Mouse (Mus musculus): ENCODE results near the gene Sertad3. TPM values are rescaled to one million over a fixed set of nuclear protein-coding genes. Genes with fewer than 3 reads are reported as not detected.
"Not testable (repeated sequence)": the region's sequence is repeated elsewhere in the genome, so short reads cannot be mapped to it uniquely, and the experiment has no call there.

Sertad3 gene
- total RNA-seq, 2 experiments from 2014 or later = 56.2 to 57.3 TPM

DNA sequence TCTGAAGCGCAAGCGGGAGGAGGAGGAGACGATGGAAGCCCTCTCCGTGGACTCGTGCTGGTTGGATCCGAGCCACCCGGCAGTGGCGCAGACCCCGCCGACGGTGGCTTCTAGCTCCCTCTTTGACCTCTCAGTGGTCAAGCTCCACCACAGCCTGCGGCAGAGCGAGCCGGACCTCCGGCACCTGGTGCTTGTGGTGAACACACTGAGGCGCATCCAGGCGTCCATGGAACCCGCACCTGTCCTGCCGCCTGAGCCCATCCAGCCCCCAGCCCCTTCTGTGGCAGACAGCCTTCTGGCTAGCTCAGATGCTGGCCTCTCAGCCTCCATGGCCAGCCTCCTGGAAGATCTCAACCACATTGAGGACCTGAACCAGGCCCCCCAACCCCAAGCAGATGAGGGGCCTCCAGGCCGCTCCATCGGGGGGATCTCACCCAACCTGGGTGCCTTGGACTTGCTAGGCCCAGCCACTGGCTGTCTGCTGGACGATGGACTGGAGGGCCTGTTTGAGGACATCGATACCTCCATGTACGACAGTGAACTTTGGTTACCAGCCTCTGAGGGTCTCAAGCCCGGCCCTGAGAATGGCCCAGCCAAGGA, 15.8 kb downstream of the Sertad3 start:
- ATAC-seq (replicated peaks; ENCODE audit: low FRiP score, poor library complexity, severe bottlenecking) = no peak

DNA sequence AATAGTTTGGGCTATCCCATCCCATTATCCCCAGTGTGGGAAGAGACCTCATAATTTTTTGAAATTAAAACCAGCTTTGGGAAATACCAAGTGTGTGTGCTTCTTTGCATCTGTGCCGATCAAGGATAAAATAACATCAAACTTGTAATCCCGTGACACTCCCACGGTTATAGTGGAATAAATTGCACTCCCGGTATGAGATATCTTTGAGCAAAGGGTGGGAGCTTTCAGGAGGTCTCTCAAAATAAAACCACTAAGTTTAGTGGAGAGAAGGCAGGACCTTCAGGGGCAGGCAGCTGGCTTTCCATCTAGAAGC, 16.6 kb downstream of the Sertad3 start:
- no peak for ATAC-seq (replicated peaks; ENCODE audit: low FRiP score, poor library complexity, severe bottlenecking)

DNA sequence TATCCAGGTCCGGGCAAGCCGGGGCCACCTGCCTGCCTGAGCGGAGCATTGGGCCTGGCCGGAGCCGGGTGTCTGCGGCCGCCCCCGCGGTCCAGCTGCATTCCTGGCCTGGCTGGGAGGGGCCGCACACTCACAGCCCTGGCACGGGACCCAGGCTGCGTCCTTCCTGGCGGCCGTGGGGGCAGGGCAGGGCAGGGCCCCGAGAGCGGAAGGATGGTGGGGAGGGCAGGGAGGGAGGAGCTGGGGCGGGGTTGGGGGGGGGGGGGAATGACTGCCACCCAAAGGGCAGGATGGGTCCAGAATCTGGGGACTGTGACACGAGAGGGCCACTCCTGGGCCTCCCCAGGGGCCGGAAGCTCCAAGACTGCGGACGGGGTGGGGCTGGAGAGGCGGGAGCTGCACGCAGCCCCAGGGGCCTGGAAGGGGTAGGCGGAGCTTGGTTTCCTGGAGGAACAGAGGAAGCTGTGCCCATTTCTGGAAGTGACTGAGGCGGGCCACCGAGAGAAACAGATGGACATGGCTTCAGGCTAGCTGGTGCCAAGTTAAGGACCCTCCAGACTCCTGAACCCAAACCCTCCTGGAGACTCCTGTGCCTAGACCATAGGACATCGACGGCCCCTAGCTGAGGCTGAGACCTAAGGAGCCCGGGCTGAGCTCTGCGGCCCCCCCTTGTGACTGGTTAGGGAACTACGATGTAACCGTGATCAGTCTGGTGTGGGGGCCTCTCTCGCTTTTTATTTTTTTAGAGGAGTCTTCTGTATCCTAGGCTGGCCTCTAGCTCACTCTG, 17.2 kb downstream of the Sertad3 start:
- ATAC-seq (replicated peaks; ENCODE audit: low FRiP score, poor library complexity, severe bottlenecking) = peak; percentile 70

DNA sequence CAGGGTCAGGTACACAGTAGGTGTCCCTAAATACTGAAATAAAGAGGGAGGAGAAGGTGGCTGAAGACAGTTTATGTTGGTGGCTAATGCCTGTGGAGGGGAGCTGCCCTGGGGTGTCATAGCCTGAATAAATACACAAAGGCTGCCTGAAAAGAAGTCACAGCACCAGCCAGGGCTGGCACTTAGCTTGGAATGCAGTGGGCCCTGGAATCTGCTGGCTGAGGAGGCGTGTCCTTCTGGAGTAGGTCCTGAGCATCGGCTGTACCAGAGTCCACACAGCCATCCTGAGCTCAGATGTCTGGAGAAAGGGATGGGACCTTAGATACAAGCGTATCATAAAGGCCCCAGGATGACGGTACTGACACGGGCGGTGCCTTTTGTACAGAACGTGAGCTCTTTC, 18.3 kb downstream of the Sertad3 start:
- ATAC-seq (replicated peaks; ENCODE audit: low FRiP score, poor library complexity, severe bottlenecking) = no peak

DNA sequence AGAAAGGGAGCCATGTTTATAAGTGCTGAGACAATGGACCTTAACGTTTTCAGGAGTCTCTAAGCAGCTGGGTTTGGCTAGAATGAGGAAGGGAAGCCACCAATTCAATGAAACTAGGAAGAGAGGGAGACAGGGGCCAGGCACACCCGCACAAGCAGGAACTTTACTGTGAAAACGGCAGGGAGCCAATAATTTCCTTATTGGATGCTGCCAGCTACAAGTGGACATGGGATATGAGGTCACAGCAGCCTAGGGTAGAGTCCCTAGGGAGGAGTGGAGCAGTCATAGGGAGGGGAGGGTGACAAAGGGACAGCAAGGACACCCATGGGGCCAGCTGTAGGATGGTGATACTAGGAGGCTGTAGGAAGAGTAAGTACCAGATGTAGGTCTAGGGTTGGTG, 19.5 kb downstream of the Sertad3 start:
- ATAC-seq (replicated peaks; ENCODE audit: low FRiP score, poor library complexity, severe bottlenecking) = no peak

GRCm38 (mm10) chr7:27493450-27493849, 19.9 kb downstream of the Sertad3 start:
- ATAC-seq (replicated peaks; ENCODE audit: low FRiP score, poor library complexity, severe bottlenecking) = no peak

GRCm38 (mm10) chr7:27494659-27495367, 21.2 kb downstream of the Sertad3 start:
- not testable (repeated sequence) for ATAC-seq (replicated peaks; ENCODE audit: low FRiP score, poor library complexity, severe bottlenecking)

GRCm38 (mm10) chr7:27499036-27499435, 25.5 kb downstream of the Sertad3 start, which contains the start of gene Prx:
Gene Prx (plus strand): TSS chr7:27499324.
- ATAC-seq (replicated peaks; ENCODE audit: low FRiP score, poor library complexity, severe bottlenecking) = no peak

GRCm38 (mm10) chr7:27501620-27502019, 28.1 kb downstream of the Sertad3 start:
- no peak for ATAC-seq (replicated peaks; ENCODE audit: low FRiP score, poor library complexity, severe bottlenecking)

GRCm38 (mm10) chr7:27506765-27507370, 33.3 kb downstream of the Sertad3 start:
- ATAC-seq (replicated peaks; ENCODE audit: low FRiP score, poor library complexity, severe bottlenecking) = no peak

- ATAC-seq (replicated peaks; ENCODE audit: low FRiP score, poor library complexity, severe bottlenecking) = peak; percentile 91
Observed at GRCm38 (mm10) chr7:27507711-27508647, 34.4 kb downstream of the Sertad3 start.

DNA sequence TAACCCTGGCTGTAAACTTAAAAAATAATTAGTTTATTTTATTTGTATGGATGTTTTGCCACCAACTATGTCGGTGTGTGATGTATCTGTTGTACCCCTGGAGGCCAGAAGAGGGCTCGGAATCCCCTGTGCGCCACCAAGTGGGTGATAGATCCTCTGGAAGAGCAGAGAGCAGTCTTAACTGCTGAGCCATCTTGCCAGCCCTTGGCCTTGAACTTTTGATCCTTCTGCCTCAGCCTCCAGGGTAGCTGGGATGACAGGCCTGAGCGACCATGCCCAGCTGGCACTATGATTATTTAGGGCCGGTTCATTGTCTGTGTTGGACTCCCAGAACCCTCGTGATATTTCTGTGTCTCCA, 35.1 kb downstream of the Sertad3 start:
- peak; percentile 81 for ATAC-seq (replicated peaks; ENCODE audit: low FRiP score, poor library complexity, severe bottlenecking)

DNA sequence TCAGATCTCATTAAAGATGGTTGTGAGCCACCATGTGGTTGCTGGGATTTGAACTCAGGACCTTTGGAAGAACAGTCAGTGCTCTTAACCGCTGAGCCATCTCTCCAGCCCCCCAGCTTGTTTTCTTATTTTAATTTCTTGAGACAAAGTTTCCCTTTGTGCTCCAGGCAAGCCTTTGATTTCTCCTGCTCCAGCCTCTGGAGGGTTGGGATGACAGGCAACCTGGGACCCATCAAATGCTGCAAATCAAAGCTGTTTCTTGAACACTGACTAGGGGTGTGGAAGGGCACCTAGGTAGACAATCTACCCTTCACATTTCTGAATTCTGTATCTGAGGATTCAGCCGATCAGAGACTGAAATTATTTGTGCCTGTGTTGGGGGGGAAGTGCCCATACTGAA, 37.2 kb downstream of the Sertad3 start:
- ATAC-seq (replicated peaks; ENCODE audit: low FRiP score, poor library complexity, severe bottlenecking) = no peak

- no peak for ATAC-seq (replicated peaks; ENCODE audit: low FRiP score, poor library complexity, severe bottlenecking)
Observed at GRCm38 (mm10) chr7:27514961-27515360, 41.4 kb downstream of the Sertad3 start.

- ATAC-seq (replicated peaks; ENCODE audit: low FRiP score, poor library complexity, severe bottlenecking) = no peak
Observed at GRCm38 (mm10) chr7:27518314-27518713, 44.7 kb downstream of the Sertad3 start.

DNA sequence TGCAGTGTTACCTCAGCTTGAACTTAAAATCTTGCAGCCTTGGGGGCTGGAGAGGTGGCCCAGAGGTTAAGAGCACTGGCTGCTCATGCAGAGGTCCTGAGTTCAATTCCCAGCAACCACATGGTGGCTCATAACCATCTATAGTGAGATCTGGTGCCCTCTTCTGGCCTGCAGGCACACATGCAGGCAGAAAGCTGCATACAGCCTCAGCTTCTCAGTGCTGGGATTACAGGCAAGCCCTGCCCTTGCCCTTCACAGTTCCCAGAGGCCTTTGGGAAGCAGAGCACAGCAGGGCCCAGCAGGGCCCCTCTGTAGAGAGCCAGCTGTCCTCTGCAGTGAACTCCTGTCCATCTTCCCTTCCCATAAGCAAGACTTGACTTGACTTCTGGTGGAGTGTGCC, 46.5 kb downstream of the Sertad3 start:
- no peak for ATAC-seq (replicated peaks; ENCODE audit: low FRiP score, poor library complexity, severe bottlenecking)

- no peak for ATAC-seq (replicated peaks; ENCODE audit: low FRiP score, poor library complexity, severe bottlenecking)
Observed at GRCm38 (mm10) chr7:27520599-27520998, 47.0 kb downstream of the Sertad3 start.

GRCm38 (mm10) chr7:27522967-27523366, 49.4 kb downstream of the Sertad3 start, which contains the start of gene Hipk4:
Gene Hipk4 (plus strand): TSS chr7:27523267.
- no peak for ATAC-seq (replicated peaks; ENCODE audit: low FRiP score, poor library complexity, severe bottlenecking)

- no peak for ATAC-seq (replicated peaks; ENCODE audit: low FRiP score, poor library complexity, severe bottlenecking)
Observed at GRCm38 (mm10) chr7:27523805-27524204, 50.2 kb downstream of the Sertad3 start.
